Mouse (Mus musculus): ENCODE data around the gene Srrm3. TPM values are rescaled to one million over a fixed set of nuclear protein-coding genes. Genes with fewer than 3 reads are reported as not detected.

Gene Srrm3
- polyA plus RNA-seq, 1 experiment = 0.12 TPM

DNA sequence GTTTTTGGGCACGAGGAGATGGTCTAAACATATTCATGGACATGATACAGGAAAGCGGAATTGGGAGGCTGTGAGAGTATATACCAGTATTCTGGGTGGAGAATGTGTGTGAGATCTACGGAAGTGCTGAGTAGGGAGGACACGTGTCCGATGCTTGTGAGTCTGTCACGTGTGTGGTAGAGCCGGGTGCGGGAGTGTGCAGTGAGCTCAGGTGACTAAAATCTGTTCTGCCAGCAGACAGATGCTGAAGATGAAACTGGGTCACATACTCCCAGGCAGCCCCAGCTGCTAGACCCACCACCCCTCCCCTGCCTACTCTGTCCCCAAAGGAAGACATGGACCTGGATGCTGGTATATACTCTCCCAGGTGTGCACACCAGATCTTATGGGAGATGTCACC, 4.0 kb upstream of the Srrm3 start:
- H3K27me3 ChIP-seq (ENCODE audit: control insufficient read depth, insufficient read depth, low read length) = no peaks in the 10 kb centered on the region
- no peak for TF ChIP-seq POLR2A (IDR thresholded peaks at IDR 0.05; ENCODE audit: control insufficient read depth, low read depth, low read length)
- no peak for TF ChIP-seq CTCF (IDR thresholded peaks at IDR 0.05; ENCODE audit: control insufficient read depth, insufficient read depth, insufficient replicate concordance, low read depth, low read length)
- H3K4me3 ChIP-seq (ENCODE audit: control insufficient read depth, low read depth, low read length) = no peak overlapping the region; the same call in 1 of the 2 replicates
- peaks cover 9% of the 10 kb centered on the region for H3K4me1 ChIP-seq (ENCODE audit: control insufficient read depth, insufficient read depth, low read length)
- H3K36me3 ChIP-seq (ENCODE audit: control insufficient read depth, insufficient read depth, low read length) = no peaks in the 10 kb centered on the region
- H3K27ac ChIP-seq (ENCODE audit: control insufficient read depth, insufficient read depth, low read depth, low read length) = no peak overlapping the region

- TF ChIP-seq CTCF (IDR thresholded peaks at IDR 0.05; ENCODE audit: control insufficient read depth, insufficient read depth, insufficient replicate concordance, low read depth, low read length) = peak; percentile 58; the same call in 1 of the 2 replicates
- no peak for TF ChIP-seq POLR2A (IDR thresholded peaks at IDR 0.05; ENCODE audit: control insufficient read depth, low read depth, low read length)
- Histone ChIP-seq H3K27ac (ENCODE audit: control insufficient read depth, insufficient read depth, low read depth, low read length) (no peak overlapping the region), H3K4me3 (ENCODE audit: control insufficient read depth, low read depth, low read length) (no peak overlapping the region), H3K27me3 (ENCODE audit: control insufficient read depth, insufficient read depth, low read length) (no peaks in the 10 kb centered on the region), H3K36me3 (ENCODE audit: control insufficient read depth, insufficient read depth, low read length) (no peaks in the 10 kb centered on the region), H3K4me1 (ENCODE audit: control insufficient read depth, insufficient read depth, low read length) (peaks cover 9% of the 10 kb centered on the region)
Observed at GRCm38 (mm10) chr5:135803135-135803534, 3.6 kb upstream of the Srrm3 start.

GRCm38 (mm10) chr5:135803676-135804075, 3.0 kb upstream of the Srrm3 start:
- Histone ChIP-seq H3K36me3 (ENCODE audit: control insufficient read depth, insufficient read depth, low read length) (no peaks in the 10 kb centered on the region), H3K4me1 (ENCODE audit: control insufficient read depth, insufficient read depth, low read length) (peaks cover 9% of the 10 kb centered on the region), H3K27ac (ENCODE audit: control insufficient read depth, insufficient read depth, low read depth, low read length) (no peak overlapping the region), H3K27me3 (ENCODE audit: control insufficient read depth, insufficient read depth, low read length) (no peaks in the 10 kb centered on the region), H3K4me3 (ENCODE audit: control insufficient read depth, low read depth, low read length) (no peak overlapping the region)
- TF ChIP-seq POLR2A (IDR thresholded peaks at IDR 0.05; ENCODE audit: control insufficient read depth, low read depth, low read length) (no peak), CTCF (IDR thresholded peaks at IDR 0.05; ENCODE audit: control insufficient read depth, insufficient read depth, insufficient replicate concordance, low read depth, low read length) (no peak)

GRCm38 (mm10) chr5:135804735-135805134, 2.0 kb upstream of the Srrm3 start:
- no peaks in the 10 kb centered on the region for H3K27me3 ChIP-seq (ENCODE audit: control insufficient read depth, insufficient read depth, low read length)
- H3K4me3 ChIP-seq (ENCODE audit: control insufficient read depth, low read depth, low read length) = no peak overlapping the region
- no peak overlapping the region for H3K27ac ChIP-seq (ENCODE audit: control insufficient read depth, insufficient read depth, low read depth, low read length)
- H3K4me1 ChIP-seq (ENCODE audit: control insufficient read depth, insufficient read depth, low read length) = peaks cover 9% of the 10 kb centered on the region
- no peaks in the 10 kb centered on the region for H3K36me3 ChIP-seq (ENCODE audit: control insufficient read depth, insufficient read depth, low read length)
- TF ChIP-seq CTCF (IDR thresholded peaks at IDR 0.05; ENCODE audit: control insufficient read depth, insufficient read depth, insufficient replicate concordance, low read depth, low read length) (no peak), POLR2A (IDR thresholded peaks at IDR 0.05; ENCODE audit: control insufficient read depth, low read depth, low read length) (no peak)

GRCm38 (mm10) chr5:135807263-135807637, 560 bp downstream of the Srrm3 start:
- no peak for TF ChIP-seq CTCF (IDR thresholded peaks at IDR 0.05; ENCODE audit: control insufficient read depth, insufficient read depth, insufficient replicate concordance, low read depth, low read length)
- TF ChIP-seq POLR2A (IDR thresholded peaks at IDR 0.05; ENCODE audit: control insufficient read depth, low read depth, low read length) = no peak
- Histone ChIP-seq H3K36me3 (ENCODE audit: control insufficient read depth, insufficient read depth, low read length) (no peaks in the 10 kb centered on the region), H3K4me3 (ENCODE audit: control insufficient read depth, low read depth, low read length) (no peak overlapping the region), H3K27me3 (ENCODE audit: control insufficient read depth, insufficient read depth, low read length) (no peaks in the 10 kb centered on the region), H3K27ac (ENCODE audit: control insufficient read depth, insufficient read depth, low read depth, low read length) (no peak overlapping the region), H3K4me1 (ENCODE audit: control insufficient read depth, insufficient read depth, low read length) (peaks cover 7% of the 10 kb centered on the region; the same call in 1 of the 2 replicates)

DNA sequence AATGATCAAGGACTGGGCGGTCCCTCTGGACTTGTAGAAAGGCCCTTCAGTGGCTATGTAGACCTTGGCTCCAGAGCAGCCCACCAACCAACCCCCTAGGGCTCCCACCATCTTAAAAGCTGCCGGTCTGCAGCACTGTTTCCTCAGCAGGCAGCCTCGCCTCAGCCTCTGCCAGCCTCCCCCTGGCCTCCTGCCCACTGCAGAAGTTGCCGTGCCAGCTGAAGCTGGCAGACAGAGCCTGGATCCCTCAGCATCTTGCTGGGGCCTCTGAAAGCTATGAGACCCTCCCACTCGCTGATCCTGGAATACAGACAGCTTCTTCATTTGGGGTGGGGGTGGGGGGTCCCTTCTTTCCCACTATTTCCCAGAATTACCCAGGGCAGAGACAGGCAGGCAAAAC, 6.3 kb downstream of the Srrm3 start:
- no peak overlapping the region for H3K27ac ChIP-seq (ENCODE audit: control insufficient read depth, insufficient read depth, low read depth, low read length)
- H3K36me3 ChIP-seq (ENCODE audit: control insufficient read depth, insufficient read depth, low read length) = no peaks in the 10 kb centered on the region
- H3K4me3 ChIP-seq (ENCODE audit: control insufficient read depth, low read depth, low read length) = no peak overlapping the region
- no peaks in the 10 kb centered on the region for H3K27me3 ChIP-seq (ENCODE audit: control insufficient read depth, insufficient read depth, low read length)
- H3K4me1 ChIP-seq (ENCODE audit: control insufficient read depth, insufficient read depth, low read length) = no peaks in the 10 kb centered on the region
- no peak for TF ChIP-seq POLR2A (IDR thresholded peaks at IDR 0.05; ENCODE audit: control insufficient read depth, low read depth, low read length)
- TF ChIP-seq CTCF (IDR thresholded peaks at IDR 0.05; ENCODE audit: control insufficient read depth, insufficient read depth, insufficient replicate concordance, low read depth, low read length) = no peak

- no peaks in the 10 kb centered on the region for H3K27me3 ChIP-seq (ENCODE audit: control insufficient read depth, insufficient read depth, low read length)
- no peak overlapping the region for H3K27ac ChIP-seq (ENCODE audit: control insufficient read depth, insufficient read depth, low read depth, low read length)
- no peak for TF ChIP-seq CTCF (IDR thresholded peaks at IDR 0.05; ENCODE audit: control insufficient read depth, insufficient read depth, insufficient replicate concordance, low read depth, low read length)
- TF ChIP-seq POLR2A (IDR thresholded peaks at IDR 0.05; ENCODE audit: control insufficient read depth, low read depth, low read length) = no peak
Observed at GRCm38 (mm10) chr5:135818491-135818890, 11.8 kb downstream of the Srrm3 start.

More at GRCm38 (mm10) chr5:135818491-135818890, 11.8 kb downstream of the Srrm3 start:
- Histone ChIP-seq H3K4me3 (ENCODE audit: control insufficient read depth, low read depth, low read length) (no peak overlapping the region), H3K4me1 (ENCODE audit: control insufficient read depth, insufficient read depth, low read length) (0 out of 2 replicates have a peak, but pooled peaks cover 2% of the 10 kb centered on the region), H3K36me3 (ENCODE audit: control insufficient read depth, insufficient read depth, low read length) (no peaks in the 10 kb centered on the region)
